Mouse (Mus musculus) forebrain, embryonic 14.5 days (tissue): Measurements from ENCODE around the gene Bola1. TPM values are rescaled to one million over a fixed set of nuclear protein-coding genes. Genes with fewer than 3 reads are reported as not detected.

ENCODE experiments used
- ATAC-seq: fragments of 200-750 bp; cut with Nextera tagmentation; 2 replicates; pipeline ENCODE4 v1.8.0; 2017; ENCODE audit warnings: mild to moderate bottlenecking, moderate library complexity
- DNase-seq: peaks from one replicate; pipeline ENCODE4 v3.0.0-alpha.2; 2015; ENCODE audit warnings: low spot score
- H3K27ac ChIP-seq: fragments of 300-500 bp; sonication (generic); 2 replicates; pipeline ENCODE4 v1.5.1; 2014; ENCODE audit warnings: low read depth, mild to moderate bottlenecking, control low read depth, low read length, moderate library complexity
- H3K27me3 ChIP-seq: fragments of 300-500 bp; sonication (generic); replicated peaks from 2 replicates; pipeline ENCODE4 v1.6.1; 2014; ENCODE audit warnings: low read length, control low read depth, mixed read lengths; ENCODE audit not compliant: control insufficient read depth, insufficient read depth
- H3K36me3 ChIP-seq: fragments of 300-500 bp; sonication (generic); 2 replicates; pipeline ENCODE4 v1.6.1; 2014; ENCODE audit warnings: low read length, control low read depth; ENCODE audit not compliant: control insufficient read depth, insufficient read depth
- H3K4me1 ChIP-seq: fragments of 300-500 bp; sonication (generic); 2 replicates; pipeline ENCODE4 v1.6.1; 2014; ENCODE audit warnings: antibody characterized with exemption, low read length, control low read depth; ENCODE audit not compliant: control insufficient read depth, insufficient read depth
- H3K4me2 ChIP-seq: fragments of 300-500 bp; sonication (generic); 2 replicates; pipeline ENCODE4 v1.6.1; 2014; ENCODE audit warnings: mild to moderate bottlenecking, control low read depth, low read length
- H3K4me3 ChIP-seq: fragments of 300-500 bp; sonication (generic); 2 replicates; pipeline ENCODE4 v1.5.1; 2014; ENCODE audit warnings: low read depth, low read length, control low read depth
- H3K9ac ChIP-seq: fragments of 300-500 bp; sonication (generic); 2 replicates; pipeline ENCODE4 v1.6.1; 2014; ENCODE audit warnings: mild to moderate bottlenecking, low read length, control low read depth, moderate library complexity
- H3K9me3 ChIP-seq: fragments of 300-500 bp; sonication (generic); replicated peaks from 2 replicates; pipeline ENCODE4 v1.6.1; 2016; ENCODE audit warnings: low read length, control low read depth, mixed read lengths; ENCODE audit not compliant: control insufficient read depth
- WGBS: fragments of 180-500 bp; shearing (Covaris S2); extraction: QIAGEN DNeasy Blood & Tissue Kit; methylation state at CpG from one replicate; pipeline ENCODE4 v1.1.7; 2014; 5-methylcytosine and 5-hydroxymethylcytosine counted together
- polyA plus RNA-seq: library from polyadenylated mRNA; unstranded; fragments of >200 nt; fragmentation: Nextera tagmentation; extraction: Ambion mirVana; gene quantifications from 2 replicates; pipeline ENCODE4 v1.2.1, GENCODE M21; 2014

The Bola1 gene
- polyA plus RNA-seq, 1 experiment from 2014 or later = 96.3 TPM

GRCm38 (mm10) chr3:96196437-96197128, 22.9 kb downstream of the Bola1 start:
- ATAC-seq (0 out of 2 replicates have a peak, but pooled peaks have one; percentile 0), DNase-seq (no peak)
- H3K27me3 ChIP-seq = no peaks in the 10 kb centered on the region
- H3K4me3 ChIP-seq = peak overlapping the region; percentile 71
- peak overlapping the region; percentile 97 for H3K27ac ChIP-seq
- H3K4me2 ChIP-seq = peak overlapping the region; percentile 98
- H3K9me3 ChIP-seq = no peaks in the 10 kb centered on the region
- peaks cover 7% of the 10 kb centered on the region; the same call in 1 of the 2 replicates for H3K4me1 ChIP-seq
- H3K36me3 ChIP-seq = peaks cover 16% of the 10 kb centered on the region
- H3K9ac ChIP-seq = peak overlapping the region; percentile 91
- 18% methylated on average over 27 of the region's 27 CpGs for WGBS

GRCm38 (mm10) chr3:96195616-96196313, 23.7 kb downstream of the Bola1 start:
- Histone ChIP-seq H3K36me3 (peaks cover 18% of the 10 kb centered on the region), H3K9ac (no peak overlapping the region), H3K27me3 (no peaks in the 10 kb centered on the region), H3K4me3 (no peak overlapping the region), H3K4me1 (peaks cover 7% of the 10 kb centered on the region; the same call in 1 of the 2 replicates), H3K27ac (no peak overlapping the region), H3K4me2 (no peak overlapping the region), H3K9me3 (no peaks in the 10 kb centered on the region)
- DNase-seq (no peak), ATAC-seq (no peak)
- 95% methylated on average over 11 of the region's 11 CpGs for WGBS

DNA sequence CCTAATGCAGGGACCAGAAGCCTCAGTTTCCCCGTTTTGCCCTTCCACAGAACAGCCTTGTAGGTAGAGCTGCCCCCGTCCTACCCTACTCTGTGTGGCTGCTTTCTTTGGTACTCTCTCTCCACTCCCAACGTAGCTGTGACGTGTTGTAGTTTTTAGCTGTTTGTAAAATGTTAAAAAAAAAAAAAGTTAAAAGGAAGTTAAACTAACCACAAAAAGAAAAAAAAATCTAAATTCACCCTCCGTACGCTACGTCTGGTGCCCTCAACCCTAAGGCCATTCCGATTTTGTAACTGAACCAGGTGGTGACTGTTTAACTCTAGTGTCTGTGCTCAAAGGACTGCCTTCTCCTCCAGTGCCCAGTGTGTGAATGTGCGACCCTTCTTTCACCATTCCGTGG, 24.5 kb downstream of the Bola1 start:
- 85% methylated on average over 10 of the region's 10 CpGs for WGBS
- Histone ChIP-seq H3K9ac (no peak overlapping the region), H3K27ac (no peak overlapping the region), H3K4me2 (no peak overlapping the region), H3K36me3 (peaks cover 26% of the 10 kb centered on the region), H3K9me3 (no peaks in the 10 kb centered on the region), H3K4me3 (no peak overlapping the region), H3K4me1 (peaks cover 7% of the 10 kb centered on the region; the same call in 1 of the 2 replicates), H3K27me3 (no peaks in the 10 kb centered on the region)
- DNase-seq (no peak), ATAC-seq (no peak)

DNA sequence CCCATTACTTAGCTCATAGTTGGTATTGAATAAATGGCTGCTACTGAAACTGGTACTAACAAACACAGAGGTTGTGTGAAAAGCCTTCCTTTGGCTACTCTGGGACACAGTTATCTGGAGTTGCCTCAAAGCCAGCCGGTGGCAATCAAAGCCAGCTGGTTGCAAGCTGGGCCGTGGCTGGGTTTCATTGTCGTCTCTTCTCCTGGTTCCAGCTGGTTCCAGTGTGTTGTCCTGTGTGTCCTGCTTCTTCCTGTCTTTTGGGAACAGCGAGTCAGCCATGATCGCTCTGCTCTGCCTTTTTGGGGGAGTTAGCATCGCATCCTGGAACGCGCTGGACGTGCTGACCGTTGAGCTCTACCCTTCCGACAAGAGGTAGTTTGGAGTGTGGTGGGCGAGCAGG, 26.5 kb downstream of the Bola1 start:
- Histone ChIP-seq H3K36me3 (peaks cover 40% of the 10 kb centered on the region), H3K27me3 (no peaks in the 10 kb centered on the region), H3K9me3 (no peaks in the 10 kb centered on the region), H3K4me1 (peaks cover 5% of the 10 kb centered on the region; the same call in 1 of the 2 replicates), H3K4me2 (no peak overlapping the region), H3K9ac (no peak overlapping the region), H3K4me3 (no peak overlapping the region), H3K27ac (no peak overlapping the region)
- 67% methylated on average over 12 of the region's 12 CpGs for WGBS
- no peak for ATAC-seq
- DNase-seq = no peak

DNA sequence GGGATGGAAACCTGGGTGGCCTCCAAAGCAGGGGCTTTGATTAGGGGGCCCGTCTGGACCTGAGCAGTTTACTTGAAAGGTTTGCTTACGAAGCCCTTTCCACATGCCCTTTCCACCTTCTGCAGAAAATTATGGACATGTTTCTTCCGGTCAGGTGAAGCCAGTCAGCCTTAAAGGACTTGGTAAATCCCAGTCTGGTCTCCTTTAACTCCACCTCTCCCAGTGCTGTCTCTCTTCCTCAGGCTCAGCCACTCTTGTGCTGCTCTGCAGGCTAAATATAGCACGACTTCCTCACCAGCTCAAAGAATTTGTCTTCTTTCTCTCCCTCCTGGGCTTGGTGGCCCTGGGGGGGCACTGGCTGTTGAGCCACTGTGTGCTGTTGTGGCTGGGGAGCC, 37.1 kb downstream of the Bola1 start:
- peaks cover 17% of the 10 kb centered on the region for H3K4me1 ChIP-seq
- no peaks in the 10 kb centered on the region for H3K27me3 ChIP-seq
- peaks cover 25% of the 10 kb centered on the region for H3K36me3 ChIP-seq
- no peaks in the 10 kb centered on the region for H3K9me3 ChIP-seq
- no peak overlapping the region; the same call in 1 of the 2 replicates for H3K27ac ChIP-seq
- DNase-seq = peak; percentile 2
- 42% methylated on average over 4 of the region's 4 CpGs for WGBS
- peak overlapping the region; percentile 80 for H3K9ac ChIP-seq
- H3K4me2 ChIP-seq = peak overlapping the region; percentile 69
- ATAC-seq = no peak
- peak overlapping the region; percentile 53 for H3K4me3 ChIP-seq

GRCm38 (mm10) chr3:96181510-96182381, 37.8 kb downstream of the Bola1 start:
- H3K4me1 ChIP-seq = peaks cover 17% of the 10 kb centered on the region
- peaks cover 22% of the 10 kb centered on the region for H3K36me3 ChIP-seq
- H3K27ac ChIP-seq = peak overlapping the region; percentile 58; the same call in 1 of the 2 replicates
- ATAC-seq (peak; percentile 21), DNase-seq (peak; percentile 27)
- 40% methylated on average over 12 of the region's 12 CpGs for WGBS
- H3K4me3 ChIP-seq = peak overlapping the region; percentile 53
- peak overlapping the region; percentile 80 for H3K9ac ChIP-seq
- H3K4me2 ChIP-seq = peak overlapping the region; percentile 69
- no peaks in the 10 kb centered on the region for H3K9me3 ChIP-seq
- H3K27me3 ChIP-seq = no peaks in the 10 kb centered on the region

GRCm38 (mm10) chr3:96180727-96181477, 38.6 kb downstream of the Bola1 start, which contains the start of gene Sv2a:
TSS of gene Sv2a (plus strand) at chr3:96181151.
- DNase-seq (peak; percentile 52), ATAC-seq (peak; percentile 72)
- WGBS = 2% methylated on average over 19 of the region's 23 CpGs
- H3K9ac ChIP-seq = peak within 1 kb of the TSS; percentile 80
- H3K36me3 ChIP-seq = peaks cover 28% of the 10 kb centered on the region
- no peaks in the 10 kb centered on the region for H3K9me3 ChIP-seq
- H3K4me3 ChIP-seq = peak within 1 kb of the TSS; percentile 53
- peak within 1 kb of the TSS; percentile 69 for H3K4me2 ChIP-seq
- H3K27me3 ChIP-seq = no peaks in the 10 kb centered on the region
- peaks cover 17% of the 10 kb centered on the region for H3K4me1 ChIP-seq
- peak within 1 kb of the TSS; percentile 68 for H3K27ac ChIP-seq

- Histone ChIP-seq H3K27ac (no peak overlapping the region), H3K4me3 (no peak overlapping the region), H3K4me1 (peaks cover 17% of the 10 kb centered on the region), H3K27me3 (no peaks in the 10 kb centered on the region), H3K9ac (no peak overlapping the region), H3K9me3 (no peaks in the 10 kb centered on the region), H3K36me3 (peaks cover 40% of the 10 kb centered on the region), H3K4me2 (no peak overlapping the region)
- 46% methylated on average over 4 of the region's 4 CpGs for WGBS
- ATAC-seq (no peak), DNase-seq (peak; percentile 13)
Observed at GRCm38 (mm10) chr3:96179531-96179930, 40.0 kb downstream of the Bola1 start.
